ENCODE assay signal across 25 mouse cellular contexts in the genomic region with DNA sequence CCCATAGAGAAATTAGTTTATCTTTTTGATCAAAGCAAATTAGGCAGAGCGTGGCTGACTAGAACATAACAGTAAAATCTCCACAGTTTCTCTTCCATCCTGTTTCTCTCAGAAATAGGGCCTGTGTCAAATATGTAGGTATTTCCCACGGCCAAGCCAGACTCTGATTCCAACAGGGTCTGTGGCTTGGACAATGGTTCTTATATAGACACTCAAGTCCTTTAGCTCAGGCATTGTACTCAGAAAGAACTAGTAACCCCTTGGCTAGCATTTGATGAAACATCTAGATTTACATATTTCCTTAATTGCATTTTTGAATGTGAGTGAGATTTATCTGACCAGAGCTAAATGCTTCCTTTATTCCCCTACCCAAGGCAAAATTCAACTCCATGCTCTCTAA. TPM values are rescaled to one million over a fixed set of nuclear protein-coding genes. Genes with fewer than 3 reads are reported as not detected.
A peak's percentile ranks its signal among the peaks of the same experiment; 100 is the strongest.
DNase-seq lines count a peak whose midpoint lies in the region; ATAC-seq and TF ChIP-seq lines count a peak whose summit lies in the region.
"Had no signal": no experiment of that assay in that cellular context is flagged by ENCODE, and none has a peak within 500 bp of the region (broad histone marks: within the 10 kb centered on the region; RNA-seq: fewer than 3 reads in every experiment).

No protein-coding gene starts in this region.

- no peak overlapping the region; the same call in 1 of the 2 replicates for H3K4me3 ChIP-seq in layer of hippocampus, adult 2 months
- no peak overlapping the region for H3K4me3 ChIP-seq in hindbrain, embryonic 11.5 days (ENCODE audit: low read depth, low read length)
- no peak overlapping the region for H3K4me3 ChIP-seq in midbrain, embryonic 12.5 days
- H3K4me3 ChIP-seq: embryonic facial prominence, embryonic 13.5 days; gastrocnemius, adult 2 months; heart, embryonic 15.5 days; limb, embryonic 12.5 days; liver, embryonic 12.5 days; stomach, embryonic 15.5 days had no signal

- intact Hi-C loops in gastrocnemius, postnatal 36 days (cut with DNase I) = no loop called here

- no peak overlapping the region for H3K9ac ChIP-seq in hindbrain, embryonic 11.5 days (ENCODE audit: low read depth, low read length)
- no peak overlapping the region for H3K9ac ChIP-seq in midbrain, embryonic 12.5 days (replicated peaks)
- H3K9ac ChIP-seq: embryonic facial prominence, embryonic 13.5 days; heart, embryonic 15.5 days; limb, embryonic 12.5 days; liver, embryonic 12.5 days; lung, embryonic 14.5 days; stomach, embryonic 15.5 days had no signal

- DNase-seq in layer of hippocampus, adult 2 months (ENCODE audit: low spot score in 2 of 2) = no peak
- DNase-seq in layer of hippocampus, postnatal 25 days (ENCODE audit: extremely low spot score in 1 of 2, low spot score in 1 of 2) = no peak
- peak; percentile 33 for DNase-seq in hindbrain, embryonic 11.5 days (ENCODE audit: low spot score)
- peak; percentile 48 for DNase-seq in retina, embryonic 14.5 days (ENCODE audit: low spot score)
- DNase-seq in gastrocnemius, postnatal 36 days = no peak
- no peak for DNase-seq in frontal cortex, postnatal 36 days (ENCODE audit: low spot score in 2 of 2)
- DNase-seq: cerebellum, adult 2 months; gastrocnemius, adult 2 months; heart, adult 11 months; heart, postnatal 4 days; lung, embryonic 14.5 days; lung, postnatal 36 days; right cerebral cortex, postnatal 25 days; thymus, adult 18-20 months had no signal

- no peaks in the 10 kb centered on the region for H3K4me1 ChIP-seq in hindbrain, embryonic 11.5 days (replicated peaks; ENCODE audit: control insufficient read depth, insufficient read depth, low read length)
- H3K4me1 ChIP-seq in midbrain, embryonic 12.5 days = peaks cover 20% of the 10 kb centered on the region
- H3K4me1 ChIP-seq: embryonic facial prominence, embryonic 13.5 days; heart, embryonic 15.5 days; liver, embryonic 12.5 days; stomach, embryonic 15.5 days had no signal

- TF ChIP-seq CTCF in layer of hippocampus, adult 2 months (conservative IDR thresholded peaks at IDR 0.05) = no peak

- no peaks in the 10 kb centered on the region for H3K27me3 ChIP-seq in hindbrain, embryonic 11.5 days (ENCODE audit: control insufficient read depth, insufficient read depth, low read length)
- peaks cover 5% of the 10 kb centered on the region; the same call in 1 of the 2 replicates for H3K27me3 ChIP-seq in midbrain, embryonic 12.5 days
- H3K27me3 ChIP-seq: CH12.LX; embryonic facial prominence, embryonic 13.5 days; heart, embryonic 15.5 days; limb, embryonic 12.5 days; liver, embryonic 12.5 days; stomach, embryonic 15.5 days had no signal

- no peak; the same call in 1 of the 2 replicates for ATAC-seq in hindbrain, embryonic 11.5 days (ENCODE audit: low FRiP score)
- no peak for ATAC-seq in midbrain, embryonic 12.5 days (ENCODE audit: low FRiP score, low read depth)
- ATAC-seq: intestine, embryonic 16.5 days; liver, embryonic 12.5 days had no signal

- H3K9me3 ChIP-seq in hindbrain, embryonic 11.5 days (ENCODE audit: control insufficient read depth, low read length) = no peaks in the 10 kb centered on the region
- H3K9me3 ChIP-seq in midbrain, embryonic 12.5 days = 0 out of 2 replicates have a peak, but pooled peaks cover 5% of the 10 kb centered on the region
- H3K9me3 ChIP-seq: heart, embryonic 15.5 days; limb, embryonic 12.5 days; liver, embryonic 12.5 days; stomach, embryonic 15.5 days had no signal

- no peak overlapping the region for H3K4me2 ChIP-seq in hindbrain, embryonic 11.5 days (replicated peaks; ENCODE audit: low read depth, low read length)
- H3K4me2 ChIP-seq in midbrain, embryonic 12.5 days (replicated peaks) = 0 out of 2 replicates have a peak overlapping the region, but pooled peaks have one; percentile 0
- H3K4me2 ChIP-seq: embryonic facial prominence, embryonic 13.5 days; heart, embryonic 15.5 days; limb, embryonic 12.5 days; liver, embryonic 12.5 days; lung, embryonic 14.5 days; stomach, embryonic 15.5 days had no signal

- H3K27ac ChIP-seq in layer of hippocampus, adult 2 months = peak overlapping the region; percentile 6; the same call in 1 of the 2 replicates
- H3K27ac ChIP-seq in hindbrain, embryonic 11.5 days (ENCODE audit: low read depth, low read length) = peak overlapping the region; percentile 68
- peak overlapping the region; percentile 39; the same call in 1 of the 2 replicates for H3K27ac ChIP-seq in midbrain, embryonic 12.5 days (replicated peaks)
- H3K27ac ChIP-seq: embryonic facial prominence, embryonic 13.5 days; gastrocnemius, adult 2 months; heart, embryonic 15.5 days; limb, embryonic 12.5 days; liver, embryonic 12.5 days; stomach, embryonic 15.5 days had no signal

- no peaks in the 10 kb centered on the region for H3K36me3 ChIP-seq in hindbrain, embryonic 11.5 days (ENCODE audit: control insufficient read depth, insufficient read depth, low read length)
- H3K36me3 ChIP-seq in midbrain, embryonic 12.5 days = no peaks in the 10 kb centered on the region
- H3K36me3 ChIP-seq: embryonic facial prominence, embryonic 13.5 days; heart, embryonic 15.5 days; limb, embryonic 12.5 days; liver, embryonic 12.5 days; stomach, embryonic 15.5 days had no signal

- WGBS in hindbrain, embryonic 11.5 days = 48% methylated on average over 2 of the region's 2 CpGs
- 34% methylated on average over 2 of the region's 2 CpGs for WGBS in midbrain, embryonic 12.5 days

RNA-seq across cellular contexts. Expression of a gene that starts 0.8 kb away (rescaled TPM):
- under 1 TPM in 1 of 2 experiments, not detected in 1; 0.61 TPM for total RNA-seq in layer of hippocampus, adult 2 months (2021)
- total RNA-seq in layer of hippocampus, postnatal 25 days (2021) = under 1 TPM; 0.54 to 0.75 TPM
- 0.35 and 0.40 TPM in 2 replicates for polyA plus RNA-seq in hindbrain, embryonic 11.5 days (2014; fragmentation: Nextera tagmentation; extraction: Ambion mirVana)
- 0.39 and 0.66 TPM in 2 replicates for polyA plus RNA-seq in midbrain, embryonic 12.5 days (2016; fragmentation: Nextera tagmentation; extraction: Ambion mirVana)
- not detected for total RNA-seq in gastrocnemius, postnatal 36 days (2021)
- total RNA-seq: adrenal gland, postnatal 4 days; CH12.LX; gastrocnemius, adult 2 months; heart, postnatal 4 days; megakaryocyte-erythroid progenitor cell, adult 5-6 weeks had no signal
- polyA plus RNA-seq: embryonic facial prominence, embryonic 13.5 days; heart, embryonic 15.5 days; intestine, embryonic 16.5 days; limb, embryonic 12.5 days; liver, embryonic 12.5 days; lung, embryonic 14.5 days; stomach, embryonic 15.5 days had no signal

RNA-seq across cellular contexts. Expression of a gene that starts 17.0 kb away (rescaled TPM):
- total RNA-seq in layer of hippocampus, adult 2 months (2021) = 1 to 10 TPM; 1.4 to 2.3 TPM
- total RNA-seq in layer of hippocampus, postnatal 25 days (2021) = 1 to 10 TPM; 1.8 to 2.9 TPM
- polyA plus RNA-seq in hindbrain, embryonic 11.5 days (2014; fragmentation: Nextera tagmentation; extraction: Ambion mirVana) = 6.4 and 6.7 TPM in 2 replicates
- polyA plus RNA-seq in midbrain, embryonic 12.5 days (2016; fragmentation: Nextera tagmentation; extraction: Ambion mirVana) = 3.3 and 3.8 TPM in 2 replicates
- total RNA-seq in gastrocnemius, postnatal 36 days (2021) = under 1 TPM in 1 of 2 experiments, not detected in 1; 0.05 TPM
- total RNA-seq: CH12.LX; gastrocnemius, adult 2 months; MEL had no signal

Comparison
In these comparisons a context has a peak if more than half of its experiments do, and no peak if none do; other contexts are left out.
1. DNase-seq: peak in hindbrain, embryonic 11.5 days (single experiment) and retina, embryonic 14.5 days (single experiment); none in layer of hippocampus, adult 2 months (0 of 2), layer of hippocampus, postnatal 25 days (0 of 2), gastrocnemius, postnatal 36 days (0 of 2) and frontal cortex, postnatal 36 days (0 of 2).
2. H3K27ac ChIP-seq: peak in every context shown above with its lines; median percentile 68 in hindbrain, embryonic 11.5 days; 39 in midbrain, embryonic 12.5 days; 6 in layer of hippocampus, adult 2 months.